Mouse (Mus musculus): ENCODE results near the gene Ikbke. TPM values are rescaled to one million over a fixed set of nuclear protein-coding genes. Genes with fewer than 3 reads are reported as not detected.

Gene Ikbke
- total RNA-seq, 4 experiments from 2014 or later, result 0.95 to 1.4 (median 1.1) TPM

- DNase-seq (ENCODE audit: low spot score), result no peak
These were observed 39.7 kb downstream of the Ikbke start for GRCm38 (mm10) chr1:131239576-131240193.

- DNase-seq (ENCODE audit: low spot score), result peak; percentile 78
These were observed 40.5 kb downstream of the Ikbke start for GRCm38 (mm10) chr1:131238931-131239381.

GRCm38 (mm10) chr1:131236077-131236476 is 43.3 kb downstream of the Ikbke start:
- no peak for DNase-seq (ENCODE audit: low spot score)

- DNase-seq (ENCODE audit: low spot score), result no peak
These were observed 45.9 kb downstream of the Ikbke start for GRCm38 (mm10) chr1:131233527-131233926.

DNA sequence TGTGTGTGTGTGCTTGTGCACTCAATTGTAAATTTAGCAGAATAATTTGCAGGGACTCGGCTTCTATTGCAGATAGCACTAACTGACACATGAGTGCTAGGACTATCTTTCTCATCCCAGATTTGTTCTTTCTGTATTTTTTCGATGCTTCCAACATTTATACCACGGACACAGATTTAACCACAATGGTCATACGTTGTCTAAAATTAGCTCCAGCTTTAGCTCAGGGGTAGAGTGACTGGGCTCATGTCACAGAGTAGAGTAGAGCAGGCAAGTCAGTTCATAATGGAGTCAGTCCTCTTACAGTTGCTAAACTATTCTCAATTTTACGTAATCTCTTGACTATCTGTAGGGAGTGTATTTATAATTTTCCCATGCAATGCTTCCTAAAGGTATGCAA is 50.7 kb downstream of the Ikbke start:
- DNase-seq (ENCODE audit: low spot score), result no peak

- DNase-seq (ENCODE audit: low spot score), result no peak
These were observed 51.2 kb downstream of the Ikbke start for GRCm38 (mm10) chr1:131228225-131228624.

DNA sequence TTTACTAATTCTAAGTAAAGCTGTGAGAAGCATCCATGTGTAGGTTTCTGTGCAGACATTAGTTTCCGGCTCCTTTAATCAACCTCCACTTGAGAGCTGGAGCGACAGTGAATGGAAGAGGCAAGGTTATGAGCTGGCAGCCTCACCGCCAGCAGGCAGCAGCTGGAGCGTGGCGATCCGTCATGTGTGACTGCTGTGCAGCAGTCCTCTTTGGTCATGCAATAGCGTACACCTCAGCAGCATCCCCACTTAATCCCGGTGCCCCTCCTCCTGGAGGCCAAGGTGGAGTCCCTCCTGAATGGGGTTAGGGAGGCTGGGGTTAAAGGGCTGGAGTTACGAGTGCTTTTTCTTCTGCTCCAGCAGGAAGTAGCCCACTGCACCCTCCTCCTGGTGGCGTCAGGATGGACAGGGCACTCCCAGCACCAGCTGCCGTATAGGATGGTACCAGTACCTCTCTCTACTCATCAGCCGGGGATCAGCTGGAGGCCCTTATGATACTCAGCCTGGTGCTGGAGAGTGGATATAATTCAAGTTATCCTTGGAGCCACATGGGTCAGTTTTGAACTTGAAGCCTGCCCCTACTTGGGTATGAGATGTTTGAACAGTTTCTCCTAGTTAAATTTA is 54.4 kb downstream of the Ikbke start:
- no peak for DNase-seq (ENCODE audit: low spot score)

DNA sequence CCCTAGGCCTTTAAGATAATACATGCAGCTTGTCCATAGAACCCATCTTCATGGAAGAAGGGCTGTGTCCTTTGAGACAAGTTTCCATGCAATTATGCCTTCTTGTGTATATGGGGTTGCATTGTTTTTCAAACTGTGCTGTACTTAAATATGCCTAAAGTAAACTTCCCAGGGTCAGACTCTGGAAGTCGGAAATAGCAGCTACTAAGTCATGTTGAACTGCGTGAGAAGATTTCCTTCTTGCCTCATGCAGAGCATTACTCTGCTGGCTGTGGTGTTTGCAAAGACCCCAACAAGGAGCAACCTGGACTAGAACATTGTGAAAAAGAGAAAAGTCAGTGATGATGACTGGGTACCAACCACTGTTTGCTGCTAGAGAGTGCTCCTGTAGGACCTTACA is 56.1 kb downstream of the Ikbke start:
- no peak for DNase-seq (ENCODE audit: low spot score)

DNA sequence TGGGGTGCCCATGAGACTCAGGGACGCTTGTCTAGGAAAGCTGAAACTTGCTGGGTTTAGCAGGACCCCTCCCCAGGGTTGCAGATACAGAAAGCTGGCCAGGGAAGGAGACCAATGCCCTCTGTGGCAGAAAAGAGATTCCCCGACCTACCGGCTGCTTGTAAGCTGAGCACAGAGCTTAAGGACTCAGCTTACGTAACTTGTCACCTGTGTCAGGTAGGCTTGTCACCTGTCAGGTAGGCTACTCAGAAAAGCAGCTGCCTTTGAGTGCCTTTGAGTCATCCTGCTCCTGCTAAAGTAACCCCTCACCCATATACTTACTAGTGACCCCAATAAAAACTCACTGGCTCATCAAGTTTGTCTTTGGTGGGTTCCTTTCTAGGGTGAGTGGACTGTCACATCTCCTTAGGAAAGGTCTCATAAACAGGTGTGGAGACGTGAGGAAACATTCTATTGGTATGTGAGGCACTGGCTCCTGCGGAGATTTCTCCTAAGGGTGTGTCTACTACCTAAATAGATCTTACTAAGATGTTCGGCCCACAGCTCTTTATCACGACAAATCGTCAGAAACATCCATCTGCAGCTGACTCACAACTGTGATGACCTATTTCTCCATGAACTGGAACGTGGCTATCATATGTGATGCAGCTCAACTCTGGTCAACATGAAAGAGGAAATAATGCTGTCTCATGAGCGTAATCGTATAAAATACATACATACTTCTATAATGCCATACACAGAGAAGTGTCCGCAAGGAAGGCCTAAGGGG is 57.4 kb downstream of the Ikbke start:
- DNase-seq (ENCODE audit: low spot score), result no peak

GRCm38 (mm10) chr1:131218933-131219332 is 60.5 kb downstream of the Ikbke start:
- no peak for DNase-seq (ENCODE audit: low spot score)

- no peak for DNase-seq (ENCODE audit: low spot score)
These were observed 66.0 kb downstream of the Ikbke start for GRCm38 (mm10) chr1:131213361-131213760.

- DNase-seq (ENCODE audit: low spot score), result no peak
These were observed 66.5 kb downstream of the Ikbke start for GRCm38 (mm10) chr1:131212956-131213355.

DNA sequence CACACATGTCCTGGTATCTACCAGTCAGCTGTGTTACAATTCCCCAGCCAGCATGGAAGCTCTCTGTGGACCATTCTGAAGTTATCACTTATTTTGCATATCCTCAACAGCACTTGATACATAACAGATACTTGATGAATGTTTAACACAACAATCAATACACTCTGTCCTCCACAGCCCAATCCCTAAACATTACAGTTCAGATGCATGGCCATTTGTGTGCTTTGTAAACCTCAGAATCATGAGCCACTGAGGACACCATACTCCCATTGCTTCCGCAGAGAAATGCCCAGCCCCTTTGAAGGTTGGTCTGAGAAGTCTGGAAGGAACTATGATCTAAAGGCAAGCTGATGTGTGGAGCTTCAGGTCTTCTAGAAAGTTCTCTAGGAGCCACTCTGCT is 67.8 kb downstream of the Ikbke start:
- no peak for DNase-seq (ENCODE audit: low spot score)

- DNase-seq (ENCODE audit: low spot score), result no peak
These were observed 69.4 kb downstream of the Ikbke start for GRCm38 (mm10) chr1:131209971-131210426.

- no peak for DNase-seq (ENCODE audit: low spot score)
These were observed 70.6 kb downstream of the Ikbke start for GRCm38 (mm10) chr1:131208800-131209199.

- DNase-seq (ENCODE audit: low spot score), result no peak
These were observed 71.3 kb downstream of the Ikbke start for GRCm38 (mm10) chr1:131208081-131208480.

GRCm38 (mm10) chr1:131207531-131207930 is 71.9 kb downstream of the Ikbke start:
- peak; percentile 63 for DNase-seq (ENCODE audit: low spot score)

GRCm38 (mm10) chr1:131206342-131206741 is 73.1 kb downstream of the Ikbke start:
- DNase-seq (ENCODE audit: low spot score), result no peak

- DNase-seq (ENCODE audit: low spot score), result no peak
These were observed 74.9 kb downstream of the Ikbke start for GRCm38 (mm10) chr1:131204461-131204860.

Data from heart, adult 8-10 months (tissue).